Mouse (Mus musculus) embryonic facial prominence, embryonic 14.5 days (tissue): ENCODE results near the gene Cd3eap. TPM values are rescaled to one million over a fixed set of nuclear protein-coding genes. Genes with fewer than 3 reads are reported as not detected.

Experiments used
- ATAC-seq: fragments of 200-750 bp; cut with Nextera tagmentation; 2 replicates; pipeline ENCODE4 v1.8.0; 2017; ENCODE audit warnings: low read depth, moderate number of reproducible peaks, moderate TSS enrichment
- DNase-seq: peaks from one replicate; pipeline ENCODE4 v3.0.0-alpha.2; 2015; ENCODE audit warnings: low spot score
- H3K27ac ChIP-seq: fragments of 300-500 bp; sonication (generic); replicated peaks from 2 replicates; pipeline ENCODE4 v1.5.1; 2014; ENCODE audit warnings: low read depth, mild to moderate bottlenecking, low read length, moderate library complexity
- H3K27me3 ChIP-seq: fragments of 300-500 bp; sonication (generic); replicated peaks from 2 replicates; pipeline ENCODE4 v1.6.1; 2014; ENCODE audit warnings: low read length; ENCODE audit not compliant: control insufficient read depth, insufficient read depth
- H3K36me3 ChIP-seq: fragments of 300-500 bp; sonication (generic); 2 replicates; pipeline ENCODE4 v1.6.1; 2014; ENCODE audit warnings: low read length, mixed read lengths; ENCODE audit not compliant: control insufficient read depth, insufficient read depth
- H3K4me1 ChIP-seq: fragments of 300-500 bp; sonication (generic); 2 replicates; pipeline ENCODE4 v1.6.1; 2014; ENCODE audit warnings: antibody characterized with exemption, low read length; ENCODE audit not compliant: control insufficient read depth, insufficient read depth
- H3K4me2 ChIP-seq: fragments of 300-500 bp; sonication (generic); 2 replicates; pipeline ENCODE4 v1.6.1; 2014; ENCODE audit warnings: low read depth, mild to moderate bottlenecking, low read length, moderate library complexity, mixed read lengths
- H3K4me3 ChIP-seq: fragments of 300-500 bp; sonication (generic); 2 replicates; pipeline ENCODE4 v1.5.1; 2014; ENCODE audit warnings: low read depth, mild to moderate bottlenecking, low read length
- H3K9ac ChIP-seq: fragments of 300-500 bp; sonication (generic); 2 replicates; pipeline ENCODE4 v1.6.1; 2014; ENCODE audit warnings: low read depth, mild to moderate bottlenecking, low read length, moderate library complexity, mixed read lengths
- H3K9me3 ChIP-seq: fragments of 300-500 bp; sonication (generic); 2 replicates; pipeline ENCODE4 v1.6.1; 2016; ENCODE audit warnings: low read length; ENCODE audit not compliant: control insufficient read depth
- WGBS: fragments of 180-500 bp; shearing (Covaris S2); extraction: QIAGEN DNeasy Blood & Tissue Kit; methylation state at CpG from one replicate; pipeline ENCODE4 v1.1.7; 2014; 5-methylcytosine and 5-hydroxymethylcytosine counted together
- polyA plus RNA-seq: library from polyadenylated mRNA; unstranded; fragments of >200 nt; fragmentation: Nextera tagmentation; extraction: Ambion mirVana; gene quantifications from 2 replicates; pipeline ENCODE4 v1.2.1, GENCODE M21; 2014

Cd3eap gene
- polyA plus RNA-seq, 1 experiment from 2014 or later, result 18.8 TPM

GRCm38 (mm10) chr7:19314033-19314432 is 45.2 kb downstream of the Cd3eap start:
- no peak overlapping the region for H3K27ac ChIP-seq
- H3K4me3 ChIP-seq, result no peak overlapping the region
- no peaks in the 10 kb centered on the region for H3K9me3 ChIP-seq
- DNase-seq (no peak), ATAC-seq (no peak)
- no peaks in the 10 kb centered on the region for H3K36me3 ChIP-seq
- no peaks in the 10 kb centered on the region for H3K4me1 ChIP-seq
- H3K4me2 ChIP-seq, result no peak overlapping the region
- 45% methylated on average over 5 of the region's 5 CpGs for WGBS
- H3K9ac ChIP-seq, result no peak overlapping the region
- peaks cover 5% of the 10 kb centered on the region for H3K27me3 ChIP-seq

GRCm38 (mm10) chr7:19311991-19312390 is 47.3 kb downstream of the Cd3eap start:
- ATAC-seq, result no peak
- H3K4me1 ChIP-seq, result 0 out of 2 replicates have a peak, but pooled peaks cover 6% of the 10 kb centered on the region
- no peak overlapping the region for H3K4me3 ChIP-seq
- H3K27me3 ChIP-seq, result peaks cover 11% of the 10 kb centered on the region
- WGBS, result 37% methylated on average over 4 of the region's 4 CpGs
- no peaks in the 10 kb centered on the region for H3K9me3 ChIP-seq
- no peak overlapping the region for H3K9ac ChIP-seq
- no peaks in the 10 kb centered on the region for H3K36me3 ChIP-seq
- H3K27ac ChIP-seq, result no peak overlapping the region
- H3K4me2 ChIP-seq, result no peak overlapping the region
- DNase-seq, result no peak

- Histone ChIP-seq H3K36me3 (no peaks in the 10 kb centered on the region), H3K9me3 (no peaks in the 10 kb centered on the region), H3K4me3 (peak within 1 kb of the TSS; percentile 45), H3K27ac (peak within 1 kb of the TSS; percentile 58; the same call in 1 of the 2 replicates), H3K9ac (peak within 1 kb of the TSS; percentile 62), H3K4me2 (peak within 1 kb of the TSS; percentile 100), H3K4me1 (peaks cover 6% of the 10 kb centered on the region; the same call in 1 of the 2 replicates), H3K27me3 (peaks cover 25% of the 10 kb centered on the region)
- ATAC-seq (peak; percentile 88), DNase-seq (peak; percentile 98)
- under 1% methylated on average over 36 of the region's 49 CpGs for WGBS
These were observed 49.2 kb downstream of the Cd3eap start, which contains the start of gene Fosb for GRCm38 (mm10) chr7:19309884-19310641. Gene Fosb, minus strand, starts transcription at chr7:19310051.

- Histone ChIP-seq H3K9ac (peak overlapping the region; percentile 62), H3K27me3 (peaks cover 32% of the 10 kb centered on the region), H3K36me3 (no peaks in the 10 kb centered on the region), H3K4me1 (peaks cover 6% of the 10 kb centered on the region; the same call in 1 of the 2 replicates), H3K4me3 (peak overlapping the region; percentile 45), H3K9me3 (no peaks in the 10 kb centered on the region), H3K27ac (no peak overlapping the region; the same call in 1 of the 2 replicates), H3K4me2 (peak overlapping the region; percentile 100)
- DNase-seq, result no peak
- no peak for ATAC-seq
- WGBS, result 2% methylated on average over 43 of the region's 48 CpGs
These were observed 49.9 kb downstream of the Cd3eap start for GRCm38 (mm10) chr7:19309278-19309883.

GRCm38 (mm10) chr7:19308454-19309277 is 50.6 kb downstream of the Cd3eap start:
- WGBS, result under 1% methylated on average over 48 of the region's 58 CpGs
- ATAC-seq (peak; percentile 91), DNase-seq (peak; percentile 97)
- H3K9ac ChIP-seq, result peak overlapping the region; percentile 62
- peaks cover 39% of the 10 kb centered on the region for H3K27me3 ChIP-seq
- H3K36me3 ChIP-seq, result no peaks in the 10 kb centered on the region
- no peaks in the 10 kb centered on the region for H3K9me3 ChIP-seq
- H3K4me3 ChIP-seq, result peak overlapping the region; percentile 45
- peak overlapping the region; percentile 87 for H3K27ac ChIP-seq
- H3K4me1 ChIP-seq, result peaks cover 6% of the 10 kb centered on the region; the same call in 1 of the 2 replicates
- peak overlapping the region; percentile 100 for H3K4me2 ChIP-seq

- H3K4me2 ChIP-seq, result peak overlapping the region; percentile 100
- peaks cover 6% of the 10 kb centered on the region; the same call in 1 of the 2 replicates for H3K4me1 ChIP-seq
- H3K9me3 ChIP-seq, result no peaks in the 10 kb centered on the region
- peak overlapping the region; percentile 45 for H3K4me3 ChIP-seq
- 4% methylated on average over 17 of the region's 18 CpGs for WGBS
- H3K36me3 ChIP-seq, result no peaks in the 10 kb centered on the region
- H3K27ac ChIP-seq, result peak overlapping the region; percentile 87
- H3K27me3 ChIP-seq, result peaks cover 46% of the 10 kb centered on the region
- peak overlapping the region; percentile 54 for H3K9ac ChIP-seq
- peak; percentile 63 for ATAC-seq
- peak; percentile 90 for DNase-seq
These were observed 51.4 kb downstream of the Cd3eap start for GRCm38 (mm10) chr7:19307739-19308453.

GRCm38 (mm10) chr7:19306819-19307738 is 52.2 kb downstream of the Cd3eap start:
- no peak overlapping the region for H3K4me3 ChIP-seq
- H3K9ac ChIP-seq, result no peak overlapping the region

More at GRCm38 (mm10) chr7:19306819-19307738, 52.2 kb downstream of the Cd3eap start:
- DNase-seq (no peak), ATAC-seq (no peak)
- no peaks in the 10 kb centered on the region for H3K36me3 ChIP-seq
- no peak overlapping the region for H3K27ac ChIP-seq
- no peaks in the 10 kb centered on the region for H3K9me3 ChIP-seq
- H3K27me3 ChIP-seq, result peaks cover 55% of the 10 kb centered on the region
- peaks cover 6% of the 10 kb centered on the region; the same call in 1 of the 2 replicates for H3K4me1 ChIP-seq
- 72% methylated on average over 24 of the region's 25 CpGs for WGBS
- H3K4me2 ChIP-seq, result peak overlapping the region; percentile 100
